Mouse (Mus musculus) cerebellum, adult 2 months (tissue): ENCODE data around the gene Ninj2. TPM values are rescaled to one million over a fixed set of nuclear protein-coding genes. Genes with fewer than 3 reads are reported as not detected.

Experiments used
- DNase-seq, 2 experiments: peaks; one replicate each; pipeline ENCODE4 v3.0.0; 2021
- H3K27ac ChIP-seq: fragments of 200-500 bp; 2 replicates; pipeline ENCODE4 v1.5.1; 2012; ENCODE audit warnings: low read length, control low read depth, inconsistent platforms; ENCODE audit not compliant: insufficient read depth
- H3K27me3 ChIP-seq: fragments of 200-500 bp; 2 replicates; pipeline ENCODE4 v1.6.1; 2012; ENCODE audit warnings: inconsistent platforms, mild to moderate bottlenecking, low read length, moderate library complexity; ENCODE audit not compliant: control insufficient read depth, insufficient read depth
- H3K4me1 ChIP-seq: fragments of 200-500 bp; 2 replicates; pipeline ENCODE4 v1.6.1; 2011; ENCODE audit warnings: low read length; ENCODE audit not compliant: control insufficient read depth, insufficient read depth
- H3K4me3 ChIP-seq: fragments of 200-500 bp; replicated peaks from 2 replicates; pipeline ENCODE3; 2011; ENCODE audit warnings: mild to moderate bottlenecking, low read depth, low read length, control low read depth; ENCODE audit not compliant: insufficient read depth
- CTCF ChIP-seq: fragments of 200-500 bp; IDR thresholded peaks from 2 replicates; pipeline ENCODE4 v1.5.1; 2011; ENCODE audit warnings: low read depth, mild to moderate bottlenecking, control low read depth, low read length, moderate library complexity, borderline replicate concordance; ENCODE audit not compliant: insufficient read depth
- POLR2A ChIP-seq: fragments of 200-500 bp; IDR thresholded peaks from 2 replicates; pipeline ENCODE4 v1.6.1; 2011; ENCODE audit warnings: low read length, control low read depth, borderline replicate concordance; ENCODE audit not compliant: insufficient read depth
- WGBS: fragments of 180-500 bp; shearing (Covaris S2); methylation state at CpG from one replicate; pipeline ENCODE4 v1.1.7; 2018; 5-methylcytosine and 5-hydroxymethylcytosine counted together
- polyA plus RNA-seq: library from polyadenylated mRNA; depleted of rRNA; stranded (reverse); fragments of >200 nt; gene quantifications from 2 replicates; pipeline ENCODE4 v1.2.3, GENCODE M21; 2012

The Ninj2 gene
- polyA plus RNA-seq, 1 experiment, result 11.7 TPM

DNA sequence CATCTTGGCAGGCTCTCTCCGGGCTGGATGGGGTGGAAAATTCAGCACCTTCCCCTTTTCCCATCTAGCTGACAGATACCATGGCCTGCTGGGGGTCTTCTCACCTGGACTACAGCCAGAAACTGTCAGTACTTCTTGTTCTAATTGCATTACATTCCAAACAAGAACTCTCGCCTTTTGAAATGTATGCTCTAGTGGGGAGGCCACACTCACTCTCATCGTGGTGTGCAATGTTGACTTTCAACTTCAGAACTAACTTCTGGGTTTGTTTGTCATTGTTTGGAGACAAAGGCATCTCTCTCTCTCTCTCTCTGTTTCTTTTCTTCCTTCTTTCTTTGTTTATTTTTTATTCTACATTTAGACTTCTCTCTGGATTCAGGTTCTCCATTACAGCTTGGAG, 93.4 kb downstream of the Ninj2 start:
- DNase-seq, result no peak
- H3K27ac ChIP-seq, result no peak overlapping the region
- TF ChIP-seq POLR2A (no peak), CTCF (no peak)
- H3K4me3 ChIP-seq, result no peak overlapping the region
- H3K27me3 ChIP-seq, result no peaks in the 10 kb centered on the region
- 64% methylated on average over 3 of the region's 3 CpGs for WGBS
- H3K4me1 ChIP-seq, result no peaks in the 10 kb centered on the region; the same call in 1 of the 2 replicates

DNA sequence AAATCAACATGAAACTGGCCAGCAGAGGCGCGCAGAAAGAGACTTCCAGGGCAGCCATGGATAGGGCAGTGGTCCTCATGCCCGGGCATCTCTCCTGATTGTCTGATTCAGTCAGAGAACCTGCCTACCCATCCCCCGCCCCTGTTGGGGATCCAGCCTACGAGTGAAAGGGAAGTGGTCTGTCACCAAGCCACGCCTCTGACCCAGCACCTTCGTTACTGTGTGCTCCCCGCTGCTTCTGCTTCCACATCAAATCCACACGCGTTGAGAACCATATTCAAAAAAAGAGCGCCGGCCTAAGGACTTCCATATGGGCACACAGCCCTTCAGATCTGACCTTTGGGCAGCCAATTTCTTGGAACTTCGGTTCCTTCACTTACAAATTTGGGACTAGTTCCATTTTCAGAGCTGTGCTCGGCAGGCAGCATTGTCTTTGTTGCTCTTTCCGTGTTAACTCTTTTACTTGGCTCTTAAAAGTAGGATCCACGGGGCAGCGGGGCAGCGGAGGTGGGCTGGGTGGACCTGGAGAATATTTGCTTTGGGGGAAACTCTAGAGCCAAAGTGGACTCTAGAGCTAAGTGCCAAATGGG, 94.5 kb downstream of the Ninj2 start:
- 45% methylated on average over 18 of the region's 18 CpGs for WGBS
- Histone ChIP-seq H3K27ac (no peak overlapping the region), H3K4me1 (no peaks in the 10 kb centered on the region; the same call in 1 of the 2 replicates), H3K4me3 (no peak overlapping the region), H3K27me3 (no peaks in the 10 kb centered on the region)
- TF ChIP-seq POLR2A, result no peak
- no peak for DNase-seq

- DNase-seq, result no peak
- TF ChIP-seq POLR2A, result no peak
- TF ChIP-seq CTCF, result no peak
- Histone ChIP-seq H3K27ac (no peak overlapping the region), H3K4me3 (no peak overlapping the region), H3K4me1 (no peaks in the 10 kb centered on the region; the same call in 1 of the 2 replicates), H3K27me3 (no peaks in the 10 kb centered on the region)
- 36% methylated on average over 24 of the region's 24 CpGs for WGBS
These were observed 95.5 kb downstream of the Ninj2 start for GRCm38 (mm10) chr6:120188376-120189235.

DNA sequence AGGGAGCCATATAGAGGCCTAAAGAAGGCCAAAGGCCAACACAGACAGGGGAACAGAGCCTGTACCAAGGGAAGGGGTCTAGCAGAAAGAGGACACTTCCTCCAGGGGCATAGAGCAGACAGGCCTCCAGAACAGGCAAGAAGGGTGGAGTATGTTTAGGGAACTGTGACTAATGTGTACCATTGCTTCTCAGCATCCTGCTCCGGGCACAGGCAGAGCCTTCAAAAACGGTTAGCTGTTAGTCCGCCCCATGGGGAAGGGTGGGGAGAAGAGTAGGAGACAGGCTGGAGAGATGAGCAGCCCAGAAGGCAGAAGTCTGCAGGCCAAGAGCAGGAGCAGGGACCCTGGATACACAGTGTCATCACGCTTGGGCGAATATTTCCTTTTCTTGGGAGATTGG, 96.1 kb downstream of the Ninj2 start:
- Histone ChIP-seq H3K27ac (no peak overlapping the region), H3K4me1 (no peaks in the 10 kb centered on the region; the same call in 1 of the 2 replicates), H3K4me3 (no peak overlapping the region), H3K27me3 (no peaks in the 10 kb centered on the region)
- no peak for TF ChIP-seq POLR2A
- TF ChIP-seq CTCF, result no peak
- WGBS, result 83% methylated on average over 5 of the region's 5 CpGs
- no peak for DNase-seq

DNA sequence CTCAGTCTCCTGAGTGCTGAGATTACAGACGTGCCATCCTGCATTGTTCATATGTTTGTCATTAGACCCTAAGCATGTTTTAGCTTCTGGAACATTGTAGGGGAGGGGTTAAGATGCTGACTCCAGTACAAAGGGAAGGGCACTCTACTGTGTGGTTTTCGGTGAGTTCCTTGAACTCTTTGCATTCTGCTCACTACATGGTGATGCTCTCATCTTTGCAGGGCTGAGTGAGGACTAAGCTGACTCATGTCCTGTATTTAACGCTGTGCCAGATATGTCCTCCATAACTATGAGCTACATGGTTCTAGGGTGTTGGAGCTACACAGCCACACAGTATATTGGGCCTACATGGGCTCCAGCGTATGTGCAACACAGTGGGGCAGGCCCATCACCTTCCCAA, 97.2 kb downstream of the Ninj2 start:
- Histone ChIP-seq H3K27ac (no peak overlapping the region), H3K4me3 (no peak overlapping the region), H3K4me1 (no peaks in the 10 kb centered on the region; the same call in 1 of the 2 replicates), H3K27me3 (no peaks in the 10 kb centered on the region)
- no peak for TF ChIP-seq CTCF
- no peak for TF ChIP-seq POLR2A
- DNase-seq, result no peak
- WGBS, result 98% methylated on average over 4 of the region's 4 CpGs

DNA sequence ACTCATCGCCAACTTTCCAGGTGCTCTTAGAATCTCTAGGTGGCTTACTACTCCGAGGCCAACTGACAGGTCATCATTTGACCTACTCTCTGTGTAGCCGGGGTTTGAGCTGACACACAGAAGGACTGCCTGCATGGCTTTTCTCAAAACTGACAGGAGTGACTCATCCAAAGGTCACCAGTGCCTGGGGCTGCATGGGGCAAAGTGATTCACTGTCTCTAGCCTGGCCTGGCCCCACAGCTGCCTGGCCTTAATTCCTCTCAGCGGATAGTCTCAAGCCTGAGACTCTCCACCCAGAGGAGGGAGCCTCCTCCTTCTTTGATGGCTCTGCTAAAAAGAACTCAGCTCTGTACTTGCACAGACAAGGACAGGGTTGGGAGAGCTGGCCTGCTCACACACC, 97.8 kb downstream of the Ninj2 start:
- peak in 1 of 2 experiments; percentile 32 for DNase-seq
- Histone ChIP-seq H3K27me3 (no peaks in the 10 kb centered on the region), H3K4me3 (no peak overlapping the region), H3K27ac (no peak overlapping the region; the same call in 1 of the 2 replicates), H3K4me1 (no peaks in the 10 kb centered on the region; the same call in 1 of the 2 replicates)
- WGBS, result 70% methylated on average over 4 of the region's 4 CpGs
- TF ChIP-seq POLR2A (no peak), CTCF (no peak)

GRCm38 (mm10) chr6:120191396-120192170, 98.4 kb downstream of the Ninj2 start:
- no peaks in the 10 kb centered on the region for H3K27me3 ChIP-seq
- H3K4me1 ChIP-seq, result no peaks in the 10 kb centered on the region; the same call in 1 of the 2 replicates
- no peak for DNase-seq
- H3K4me3 ChIP-seq, result no peak overlapping the region
- H3K27ac ChIP-seq, result no peak overlapping the region; the same call in 1 of the 2 replicates
- TF ChIP-seq POLR2A (no peak), CTCF (no peak)
- WGBS, result 85% methylated on average over 7 of the region's 7 CpGs
